Mouse (Mus musculus) CD4-positive, CD25-positive, alpha-beta regulatory T cell (primary cell): Measurements from ENCODE around the gene Pnlip. TPM values are rescaled to one million over a fixed set of nuclear protein-coding genes. Genes with fewer than 3 reads are reported as not detected.

Source experiments
- polyA plus RNA-seq: library from polyadenylated mRNA; unstranded; fragments of 100-300 nt; shearing (Covaris generic); gene quantifications from one replicate; pipeline ENCODE4 v1.2.1, GENCODE M21; 2017

Pnlip gene
- not detected for polyA plus RNA-seq

GRCm38 (mm10) chr19:58652198-58652597, at the start of gene Pnlip:
TSS of gene Pnlip (plus strand) at chr19:58652498.

DNA sequence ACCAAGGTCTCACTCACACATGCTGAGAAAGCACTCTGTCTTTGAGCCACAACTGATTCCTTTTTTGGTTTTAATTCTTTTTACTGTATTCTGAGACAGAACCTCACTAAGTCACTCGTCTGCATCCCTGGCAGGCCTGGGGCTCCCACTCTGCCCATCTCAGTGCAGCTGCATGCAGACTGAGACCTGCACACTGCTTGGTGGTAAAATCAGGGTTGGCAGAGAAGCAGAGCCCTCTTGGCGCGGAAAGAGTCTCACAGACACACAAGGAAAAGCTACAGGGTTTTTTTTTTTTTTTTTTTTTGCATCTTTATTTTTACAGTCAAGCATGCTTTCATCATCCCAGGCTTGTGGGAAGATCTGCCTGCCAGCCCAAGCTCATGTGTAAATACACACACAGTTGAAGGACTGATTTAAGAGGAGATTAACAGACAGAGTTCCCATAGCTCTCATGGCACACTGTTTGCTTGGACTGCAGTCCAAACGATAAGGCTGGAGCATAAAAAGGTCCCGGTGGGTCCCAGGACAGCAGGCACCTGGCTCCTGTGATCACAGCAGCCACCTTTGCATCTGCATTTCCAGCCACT, 76.2 kb downstream of the Pnlip start, which contains the start of gene Pnliprp1:
Gene Pnliprp1, plus strand, starts transcription at position 443 of the 587 bp plus-strand sequence.

Other genes with a start within 250 kb of the Pnlip start
- 0.66 TPM for gene Gfra1, start 196.6 kb upstream of the Pnlip start, polyA plus RNA-seq
- gene Ccdc172, start 140.5 kb upstream of the Pnlip start, polyA plus RNA-seq: not detected
- gene Pnliprp1, start 76.4 kb downstream of the Pnlip start, polyA plus RNA-seq: not detected
- not detected for gene Pnliprp2, start 107.2 kb downstream of the Pnlip start, polyA plus RNA-seq
- gene 1700019N19Rik, start 142.0 kb downstream of the Pnlip start, polyA plus RNA-seq: not detected